Mouse (Mus musculus) T-cell, adult 2 months (primary cell): Measurements from ENCODE around the gene Ern1.
"Not testable (repeated sequence)": the region's sequence is repeated elsewhere in the genome, so short reads cannot be mapped to it uniquely, and the experiment has no call there.

Source experiments
- DNase-seq: peaks from one replicate; pipeline ENCODE4 v3.0.0; 2022; ENCODE audit warnings: low spot score

The Ern1 gene

GRCm38 (mm10) chr11:106437039-106437438 is 50.6 kb downstream of the Ern1 start:
- DNase-seq: no peak

GRCm38 (mm10) chr11:106430392-106430791 is 57.3 kb downstream of the Ern1 start:
- DNase-seq: peak; percentile 76

- DNase-seq: no peak
Measured at GRCm38 (mm10) chr11:106429689-106430088, 58.0 kb downstream of the Ern1 start.

- no peak for DNase-seq
Measured at GRCm38 (mm10) chr11:106428556-106428955, 59.1 kb downstream of the Ern1 start.

GRCm38 (mm10) chr11:106428106-106428505 is 59.5 kb downstream of the Ern1 start:
- DNase-seq: no peak

- no peak for DNase-seq
Measured at GRCm38 (mm10) chr11:106426447-106426846, 61.2 kb downstream of the Ern1 start.

GRCm38 (mm10) chr11:106425201-106425600 is 62.5 kb downstream of the Ern1 start:
- DNase-seq: no peak

GRCm38 (mm10) chr11:106419262-106420102 is 68.2 kb downstream of the Ern1 start:
- no peak for DNase-seq

- DNase-seq: peak; percentile 82
Measured at GRCm38 (mm10) chr11:106418622-106419196, 68.9 kb downstream of the Ern1 start.

- no peak for DNase-seq
Measured at GRCm38 (mm10) chr11:106417860-106418259, 69.8 kb downstream of the Ern1 start.

GRCm38 (mm10) chr11:106416331-106416730 is 71.3 kb downstream of the Ern1 start:
- peak; percentile 9 for DNase-seq

- DNase-seq: no peak
Measured at GRCm38 (mm10) chr11:106412641-106413360, 74.9 kb downstream of the Ern1 start.

GRCm38 (mm10) chr11:106411157-106411556 is 76.5 kb downstream of the Ern1 start:
- no peak for DNase-seq

GRCm38 (mm10) chr11:106410507-106410906 is 77.1 kb downstream of the Ern1 start:
- no peak for DNase-seq

GRCm38 (mm10) chr11:106410011-106410410 is 77.6 kb downstream of the Ern1 start:
- DNase-seq: no peak

- no peak for DNase-seq
Measured at GRCm38 (mm10) chr11:106398481-106398880, 89.2 kb downstream of the Ern1 start.

GRCm38 (mm10) chr11:106397656-106398055 is 90.0 kb downstream of the Ern1 start:
- DNase-seq: no peak

GRCm38 (mm10) chr11:106394055-106394454 is 93.6 kb downstream of the Ern1 start:
- DNase-seq: not testable (repeated sequence)

- DNase-seq: no peak
Measured at GRCm38 (mm10) chr11:106393331-106393616, 94.4 kb downstream of the Ern1 start.

- no peak for DNase-seq
Measured at GRCm38 (mm10) chr11:106392597-106393330, 94.9 kb downstream of the Ern1 start.

- peak; percentile 73 for DNase-seq
Measured at GRCm38 (mm10) chr11:106391546-106392188, 96.0 kb downstream of the Ern1 start.

GRCm38 (mm10) chr11:106390757-106391156 is 96.9 kb downstream of the Ern1 start:
- DNase-seq: no peak
